Mouse (Mus musculus): ENCODE measurements around the gene Rem2. TPM values are rescaled to one million over a fixed set of nuclear protein-coding genes. Genes with fewer than 3 reads are reported as not detected.

Gene Rem2
- total RNA-seq, 2 experiments from 2014 or later: not detected

GRCm38 (mm10) chr14:54482498-54482897 lies 6.6 kb downstream of the Rem2 start:
- peak; percentile 72 for TF ChIP-seq CTCF (IDR thresholded peaks at IDR 0.05)
- Histone ChIP-seq H3K27ac (no peak overlapping the region), H3K4me3 (no peak overlapping the region)
- intact Hi-C loops (cut with DNase I): no loop called here
- no peak for DNase-seq

- Histone ChIP-seq H3K4me3 (no peak overlapping the region), H3K27ac (no peak overlapping the region)
- TF ChIP-seq CTCF (IDR thresholded peaks at IDR 0.05): no peak
- intact Hi-C loops (cut with DNase I): no loop called here
- no peak for DNase-seq
Measured at GRCm38 (mm10) chr14:54485899-54486298, 10.0 kb downstream of the Rem2 start.

GRCm38 (mm10) chr14:54487732-54488131 lies 11.8 kb downstream of the Rem2 start:
- Histone ChIP-seq H3K4me3 (no peak overlapping the region), H3K27ac (no peak overlapping the region)
- intact Hi-C loops (cut with DNase I): no loop called here

GRCm38 (mm10) chr14:54488350-54488749 lies 12.4 kb downstream of the Rem2 start:
- DNase-seq: no peak
- intact Hi-C loops (cut with DNase I): no loop called here
- Histone ChIP-seq H3K4me3 (no peak overlapping the region), H3K27ac (no peak overlapping the region)
- no peak for TF ChIP-seq CTCF (IDR thresholded peaks at IDR 0.05)

More at GRCm38 (mm10) chr14:54487732-54488131, 11.8 kb downstream of the Rem2 start:
- no peak for TF ChIP-seq CTCF (IDR thresholded peaks at IDR 0.05)
- no peak for DNase-seq

GRCm38 (mm10) chr14:54492345-54493131 lies 16.6 kb downstream of the Rem2 start:
- no peak for TF ChIP-seq CTCF (IDR thresholded peaks at IDR 0.05)
- intact Hi-C loops (cut with DNase I): no loop called here
- Histone ChIP-seq H3K27ac (no peak overlapping the region), H3K4me3 (no peak overlapping the region)
- no peak for DNase-seq

- TF ChIP-seq CTCF (IDR thresholded peaks at IDR 0.05): no peak
- no peak overlapping the region for H3K27ac ChIP-seq
- intact Hi-C loops (cut with DNase I): no loop called here
- DNase-seq: no peak
- H3K4me3 ChIP-seq: no peak overlapping the region
Measured at GRCm38 (mm10) chr14:54493236-54493635, 17.3 kb downstream of the Rem2 start.

- DNase-seq: peak; percentile 73
- no peak overlapping the region for H3K4me3 ChIP-seq
- peak; percentile 84 for TF ChIP-seq CTCF (IDR thresholded peaks at IDR 0.05)
- intact Hi-C loops (cut with DNase I): loop anchor here (2.0 kb wide), 1 partner anchor 265 kb away; no protein-coding TSS in a partner anchor
- H3K27ac ChIP-seq: no peak overlapping the region
Measured at GRCm38 (mm10) chr14:54494234-54494633, 18.3 kb downstream of the Rem2 start.

- no peak for DNase-seq
- TF ChIP-seq CTCF (IDR thresholded peaks at IDR 0.05): no peak
- H3K4me3 ChIP-seq: no peak overlapping the region
- H3K27ac ChIP-seq: no peak overlapping the region
- intact Hi-C loops (cut with DNase I): no loop called here
Measured at GRCm38 (mm10) chr14:54496706-54497105, 20.8 kb downstream of the Rem2 start.

- intact Hi-C loops (cut with DNase I): no loop called here
- TF ChIP-seq CTCF (IDR thresholded peaks at IDR 0.05): no peak
- no peak overlapping the region for H3K4me3 ChIP-seq
- H3K27ac ChIP-seq: no peak overlapping the region
- no peak for DNase-seq
Measured at GRCm38 (mm10) chr14:54499330-54499729, 23.4 kb downstream of the Rem2 start.

GRCm38 (mm10) chr14:54501365-54501764 lies 25.5 kb downstream of the Rem2 start:
- no peak for DNase-seq
- no peak overlapping the region for H3K27ac ChIP-seq
- H3K4me3 ChIP-seq: no peak overlapping the region
- TF ChIP-seq CTCF (IDR thresholded peaks at IDR 0.05): no peak
- intact Hi-C loops (cut with DNase I): no loop called here

GRCm38 (mm10) chr14:54503092-54503491 lies 27.2 kb downstream of the Rem2 start:
- DNase-seq: no peak
- TF ChIP-seq CTCF (IDR thresholded peaks at IDR 0.05): no peak
- Histone ChIP-seq H3K4me3 (no peak overlapping the region), H3K27ac (no peak overlapping the region)
- intact Hi-C loops (cut with DNase I): no loop called here

GRCm38 (mm10) chr14:54509774-54510173 lies 33.9 kb downstream of the Rem2 start:
- intact Hi-C loops (cut with DNase I): loop anchor here (5.0 to 10.0 kb wide), 2 partner anchors 47 to 145 kb away; partner anchors contain the start of genes Lrp10 and Oxa1l
- Histone ChIP-seq H3K27ac (no peak overlapping the region), H3K4me3 (no peak overlapping the region)
- no peak for DNase-seq
- TF ChIP-seq CTCF (IDR thresholded peaks at IDR 0.05): no peak

GRCm38 (mm10) chr14:54516710-54517310 lies 40.9 kb downstream of the Rem2 start:
- no peak for DNase-seq
- no peak for TF ChIP-seq CTCF (IDR thresholded peaks at IDR 0.05)
- peak overlapping the region; percentile 93 for H3K27ac ChIP-seq
- H3K4me3 ChIP-seq: peak overlapping the region; percentile 89
- intact Hi-C loops (cut with DNase I): loop anchor here (2.0 to 10.0 kb wide), 2 partner anchors 152 to 262 kb away; partner anchors contain the start of genes Abhd4, Dad1 and Oxa1l

Measured in gastrocnemius, adult 2 months (tissue).